Mouse (Mus musculus): ENCODE data around the gene Cip2a. TPM values are rescaled to one million over a fixed set of nuclear protein-coding genes. Genes with fewer than 3 reads are reported as not detected.

The Cip2a gene
- polyA plus RNA-seq, 1 experiment from 2014 or later = 28.2 TPM

- Histone ChIP-seq H3K4me1 (no peaks in the 10 kb centered on the region), H3K27ac (no peak overlapping the region), H3K36me3 (no peaks in the 10 kb centered on the region), H3K4me3 (no peak overlapping the region), H3K9ac (no peak overlapping the region), H3K9me3 (no peaks in the 10 kb centered on the region), H3K27me3 (no peaks in the 10 kb centered on the region), H3K4me2 (replicated peaks) (no peak overlapping the region)
- WGBS = 59% methylated on average over 4 of the region's 4 CpGs
- no peak for ATAC-seq (ENCODE audit: low FRiP score, low read depth)
Observed at GRCm38 (mm10) chr16:49035852-49036251, 41.9 kb downstream of the Cip2a start.

DNA sequence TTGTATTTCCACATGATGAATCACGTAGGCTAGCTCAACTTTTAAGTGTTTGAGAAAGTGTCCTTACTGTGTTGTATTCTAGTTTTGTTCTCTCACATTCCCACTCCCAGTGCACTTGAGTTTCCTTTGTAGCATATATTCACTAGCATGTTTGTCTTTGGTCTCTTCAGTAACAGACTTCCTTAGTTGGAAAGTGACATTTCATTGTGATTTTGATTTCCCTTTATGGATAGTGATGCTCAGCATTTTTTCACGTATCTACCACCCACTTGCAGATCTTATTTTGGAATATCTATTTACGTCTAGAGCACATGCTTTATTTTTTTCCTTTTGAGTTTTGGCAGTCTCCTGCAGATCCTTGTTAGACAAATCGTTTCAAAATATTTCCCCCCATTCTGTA, 43.8 kb downstream of the Cip2a start:
- H3K9ac ChIP-seq = no peak overlapping the region
- H3K4me2 ChIP-seq (replicated peaks) = no peak overlapping the region
- no peak overlapping the region for H3K27ac ChIP-seq
- no peaks in the 10 kb centered on the region for H3K36me3 ChIP-seq
- no peaks in the 10 kb centered on the region for H3K4me1 ChIP-seq
- no peak overlapping the region for H3K4me3 ChIP-seq
- H3K9me3 ChIP-seq = no peaks in the 10 kb centered on the region
- no peak for ATAC-seq (ENCODE audit: low FRiP score, low read depth)
- no peaks in the 10 kb centered on the region for H3K27me3 ChIP-seq
- 79% methylated on average over 4 of the region's 4 CpGs for WGBS

- no peaks in the 10 kb centered on the region for H3K36me3 ChIP-seq
- no peaks in the 10 kb centered on the region for H3K9me3 ChIP-seq
- H3K4me3 ChIP-seq = no peak overlapping the region
- no peak for ATAC-seq (ENCODE audit: low FRiP score, low read depth)
- no peaks in the 10 kb centered on the region for H3K4me1 ChIP-seq
- H3K27ac ChIP-seq = no peak overlapping the region
- H3K9ac ChIP-seq = no peak overlapping the region
- no peak overlapping the region for H3K4me2 ChIP-seq (replicated peaks)
- whole genome bisulfite sequencing = 82% methylated on average over 3 of the region's 3 CpGs
- no peaks in the 10 kb centered on the region for H3K27me3 ChIP-seq
Observed at GRCm38 (mm10) chr16:49040554-49041221, 46.7 kb downstream of the Cip2a start.

DNA sequence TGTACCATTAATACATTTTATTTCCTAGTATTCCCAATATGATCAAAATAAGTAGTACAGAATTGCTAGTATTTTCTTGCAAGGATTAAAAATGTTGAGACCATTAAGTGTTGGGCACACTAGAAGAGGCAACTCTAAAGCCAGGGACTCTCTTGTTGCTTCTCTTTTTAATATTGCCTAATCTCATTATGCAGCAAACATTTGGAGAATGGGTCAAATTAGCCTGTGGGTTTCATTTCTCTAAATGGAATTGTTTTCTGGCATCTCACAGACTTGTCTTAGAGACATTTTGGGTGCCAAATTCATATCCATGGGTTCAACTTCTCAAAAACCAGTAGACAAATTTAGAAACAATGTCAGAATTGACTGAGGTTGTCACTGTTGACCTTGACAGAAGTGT, 55.2 kb downstream of the Cip2a start:
- H3K4me2 ChIP-seq (replicated peaks) = no peak overlapping the region

DNA sequence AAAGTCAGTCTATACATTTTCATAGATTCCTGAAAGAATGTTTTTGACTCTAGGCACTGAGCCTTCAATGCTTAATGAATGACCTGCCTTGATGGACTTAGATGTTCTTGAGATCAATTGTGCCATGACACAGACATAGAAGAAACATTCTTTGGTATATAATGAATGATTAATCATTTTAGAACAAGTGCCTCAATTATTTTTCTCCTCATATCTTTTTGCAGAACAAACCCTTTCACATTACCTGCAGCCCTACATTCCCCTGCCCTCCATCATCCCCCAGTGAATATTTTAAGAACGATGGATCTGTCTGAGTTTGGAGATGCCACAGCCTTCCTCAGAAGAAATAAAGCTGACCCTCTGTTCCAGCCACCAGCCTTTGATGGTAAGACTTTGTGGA, 63.2 kb downstream of the Cip2a start, which contains the start of gene Myh15:
Myh15 (plus strand) TSS at position 301 of the 400 bp plus-strand sequence.
- Histone ChIP-seq H3K36me3 (no peaks in the 10 kb centered on the region), H3K4me2 (replicated peaks) (no peak within 1 kb of the TSS), H3K27ac (no peak within 1 kb of the TSS), H3K27me3 (no peaks in the 10 kb centered on the region), H3K9ac (no peak within 1 kb of the TSS), H3K9me3 (no peaks in the 10 kb centered on the region), H3K4me1 (no peaks in the 10 kb centered on the region), H3K4me3 (no peak within 1 kb of the TSS)
- WGBS = 64% methylated on average over 1 of the region's 1 CpGs
- ATAC-seq (ENCODE audit: low FRiP score, low read depth) = no peak

More for the DNA sequence above, 55.2 kb downstream of the Cip2a start:
- Histone ChIP-seq H3K4me1 (no peaks in the 10 kb centered on the region), H3K9ac (no peak overlapping the region), H3K27ac (no peak overlapping the region), H3K4me3 (no peak overlapping the region), H3K36me3 (no peaks in the 10 kb centered on the region), H3K27me3 (no peaks in the 10 kb centered on the region), H3K9me3 (no peaks in the 10 kb centered on the region)
- ATAC-seq (ENCODE audit: low FRiP score, low read depth) = no peak

Other genes starting within 250 kb of the Cip2a start
- not detected in 2 replicates for gene Trat1, start 222.2 kb upstream of the Cip2a start, polyA plus RNA-seq (2015; fragmentation: Nextera tagmentation; extraction: Ambion mirVana)
- gene Retnlb, start 177.3 kb upstream of the Cip2a start, polyA plus RNA-seq (2015; fragmentation: Nextera tagmentation; extraction: Ambion mirVana) = not detected in 2 replicates
- gene Retnla, start 151.6 kb upstream of the Cip2a start, polyA plus RNA-seq (2015; fragmentation: Nextera tagmentation; extraction: Ambion mirVana) = not detected in 2 replicates
- not detected in 2 replicates for gene Retnlg, start 121.6 kb upstream of the Cip2a start, polyA plus RNA-seq (2015; fragmentation: Nextera tagmentation; extraction: Ambion mirVana)
- gene Dzip3, start within 50 bp of the Cip2a start, polyA plus RNA-seq (2015; fragmentation: Nextera tagmentation; extraction: Ambion mirVana) = 40.2 and 41.0 TPM in 2 replicates
- 0.72 and 0.78 TPM in 2 replicates for gene Myh15, start 63.3 kb downstream of the Cip2a start, polyA plus RNA-seq (2015; fragmentation: Nextera tagmentation; extraction: Ambion mirVana)